Mouse (Mus musculus) heart, embryonic 15.5 days (tissue): Measurements from ENCODE around the gene Cs. TPM values are rescaled to one million over a fixed set of nuclear protein-coding genes. Genes with fewer than 3 reads are reported as not detected.
"Not testable (repeated sequence)": the region's sequence is repeated elsewhere in the genome, so short reads cannot be mapped to it uniquely, and the experiment has no call there.

Experiments
- ATAC-seq: fragments of 200-750 bp; cut with Nextera tagmentation; replicated peaks from 2 replicates; pipeline ENCODE4 v1.8.0; 2017; ENCODE audit warnings: low read depth, moderate TSS enrichment; ENCODE audit not compliant: insufficient number of reproducible peaks, insufficient read depth, low FRiP score
- H3K27ac ChIP-seq: fragments of 300-500 bp; sonication (generic); 2 replicates; pipeline ENCODE4 v1.5.1; 2015; ENCODE audit warnings: mild to moderate bottlenecking, inconsistent platforms
- H3K27me3 ChIP-seq: fragments of 300-500 bp; sonication (generic); 2 replicates; pipeline ENCODE4 v1.6.1; 2015; ENCODE audit warnings: inconsistent platforms
- H3K36me3 ChIP-seq: fragments of 300-500 bp; sonication (generic); 2 replicates; pipeline ENCODE4 v1.6.1; 2015; ENCODE audit warnings: mild to moderate bottlenecking, inconsistent platforms
- H3K4me1 ChIP-seq: fragments of 300-500 bp; sonication (generic); replicated peaks from 2 replicates; pipeline ENCODE4 v1.6.1; 2015; ENCODE audit warnings: inconsistent platforms
- H3K4me2 ChIP-seq: fragments of 300-500 bp; sonication (generic); 2 replicates; pipeline ENCODE4 v1.6.1; 2015; ENCODE audit warnings: inconsistent platforms, mild to moderate bottlenecking, moderate library complexity
- H3K4me3 ChIP-seq: fragments of 300-500 bp; sonication (generic); 2 replicates; pipeline ENCODE4 v1.5.1; 2015; ENCODE audit warnings: mild to moderate bottlenecking, inconsistent platforms
- H3K9ac ChIP-seq: fragments of 300-500 bp; sonication (generic); 2 replicates; pipeline ENCODE4 v1.6.1; 2015; ENCODE audit warnings: mild to moderate bottlenecking, inconsistent platforms
- H3K9me3 ChIP-seq: fragments of 300-500 bp; sonication (generic); replicated peaks from 2 replicates; pipeline ENCODE4 v1.6.1; 2016; ENCODE audit warnings: inconsistent platforms
- WGBS: fragments of 180-500 bp; shearing (Covaris S2); methylation state at CpG from one replicate; pipeline ENCODE4 v1.1.7; 2015; ENCODE audit warnings: mixed read lengths; 5-methylcytosine and 5-hydroxymethylcytosine counted together
- polyA plus RNA-seq: library from polyadenylated mRNA; unstranded; fragments of >200 nt; fragmentation: Nextera tagmentation; extraction: Ambion mirVana; gene quantifications from 2 replicates; pipeline ENCODE4 v1.2.1, GENCODE M21; 2015

The Cs gene
- 448 and 450 TPM in 2 replicates for polyA plus RNA-seq

DNA sequence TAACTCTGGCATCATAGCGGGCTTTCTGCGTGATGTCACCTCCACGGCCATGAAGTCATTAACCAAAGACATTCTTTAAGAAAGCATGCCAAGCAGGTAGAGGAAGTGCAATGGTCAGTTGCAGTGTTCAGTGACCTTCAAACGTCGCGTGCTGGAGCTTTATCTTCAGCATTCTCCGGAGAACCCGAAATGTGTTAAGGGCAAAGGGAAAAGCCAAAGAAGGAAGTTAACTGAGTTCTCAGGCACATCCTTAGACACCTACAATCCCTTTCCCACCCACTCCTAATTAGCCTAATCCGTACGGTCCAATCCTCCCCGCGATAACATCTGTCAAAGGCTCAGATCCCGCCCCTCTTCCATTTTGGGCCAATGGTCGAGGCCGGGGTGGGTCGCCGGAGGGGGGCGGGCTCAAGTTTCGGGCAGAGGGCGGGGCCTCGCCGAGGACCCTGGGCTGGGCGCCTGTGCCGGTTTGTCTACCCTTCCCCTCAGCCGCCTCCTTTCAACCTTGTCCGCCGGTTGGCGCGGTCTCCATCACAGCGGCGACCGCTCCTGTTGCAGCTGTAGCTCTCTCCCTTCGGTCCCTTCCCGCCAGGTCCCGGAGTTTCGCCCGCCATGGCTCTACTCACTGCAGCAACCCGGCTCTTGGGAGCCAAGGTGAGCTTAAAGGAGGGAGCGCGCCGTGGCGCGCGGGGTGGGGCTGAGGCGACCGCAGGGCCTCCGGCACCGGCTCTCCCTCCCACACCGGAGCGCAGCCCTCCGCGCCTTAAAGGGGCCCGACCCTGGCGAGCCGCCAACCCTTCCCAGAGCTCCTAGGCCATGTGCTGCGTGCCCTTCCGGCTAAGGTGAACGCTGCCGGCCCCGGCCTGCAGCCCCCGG lies at the start of gene Cs:
Cs (plus strand) TSS at position 429 of the 876 bp plus-strand sequence.
- Histone ChIP-seq H3K27me3 (no peaks in the 10 kb centered on the region), H3K4me2 (peak within 1 kb of the TSS; percentile 75), H3K9ac (peak within 1 kb of the TSS; percentile 95), H3K9me3 (no peaks in the 10 kb centered on the region), H3K4me1 (peaks cover 47% of the 10 kb centered on the region), H3K4me3 (peak within 1 kb of the TSS; percentile 94), H3K36me3 (peaks cover 6% of the 10 kb centered on the region; the same call in 1 of the 2 replicates), H3K27ac (peak within 1 kb of the TSS; percentile 98)
- under 1% methylated on average over 61 of the region's 61 CpGs for WGBS
- ATAC-seq = peak; percentile 95

DNA sequence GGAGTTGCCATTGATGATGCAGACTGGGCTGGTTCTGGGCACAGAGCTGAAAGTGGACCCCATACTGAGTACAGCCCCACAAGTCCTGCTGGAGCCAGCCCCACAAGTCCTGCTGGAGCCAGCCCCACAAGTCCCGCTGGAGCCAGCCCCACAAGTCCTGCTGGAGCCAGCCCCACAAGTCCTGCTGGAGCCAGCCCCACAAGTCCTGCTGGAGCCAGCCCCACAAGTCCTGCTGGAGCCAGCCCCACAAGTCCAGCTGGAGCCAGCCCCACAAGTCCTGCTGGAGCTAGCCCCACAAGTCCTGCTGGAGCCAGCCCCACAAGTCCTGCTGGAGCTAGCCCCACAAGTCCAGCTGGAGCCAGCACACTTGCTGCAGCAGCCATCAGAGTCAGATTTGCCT lies 46.9 kb upstream of the Cs start:
- ATAC-seq, H3K27ac ChIP-seq, H3K4me2 ChIP-seq, H3K9me3 ChIP-seq, H3K9ac ChIP-seq, H3K4me1 ChIP-seq, H3K27me3 ChIP-seq, H3K4me3 ChIP-seq: not testable (repeated sequence)
- peaks cover 34% of the 10 kb centered on the region for H3K36me3 ChIP-seq
- 73% methylated on average over 1 of the region's 1 CpGs for WGBS

DNA sequence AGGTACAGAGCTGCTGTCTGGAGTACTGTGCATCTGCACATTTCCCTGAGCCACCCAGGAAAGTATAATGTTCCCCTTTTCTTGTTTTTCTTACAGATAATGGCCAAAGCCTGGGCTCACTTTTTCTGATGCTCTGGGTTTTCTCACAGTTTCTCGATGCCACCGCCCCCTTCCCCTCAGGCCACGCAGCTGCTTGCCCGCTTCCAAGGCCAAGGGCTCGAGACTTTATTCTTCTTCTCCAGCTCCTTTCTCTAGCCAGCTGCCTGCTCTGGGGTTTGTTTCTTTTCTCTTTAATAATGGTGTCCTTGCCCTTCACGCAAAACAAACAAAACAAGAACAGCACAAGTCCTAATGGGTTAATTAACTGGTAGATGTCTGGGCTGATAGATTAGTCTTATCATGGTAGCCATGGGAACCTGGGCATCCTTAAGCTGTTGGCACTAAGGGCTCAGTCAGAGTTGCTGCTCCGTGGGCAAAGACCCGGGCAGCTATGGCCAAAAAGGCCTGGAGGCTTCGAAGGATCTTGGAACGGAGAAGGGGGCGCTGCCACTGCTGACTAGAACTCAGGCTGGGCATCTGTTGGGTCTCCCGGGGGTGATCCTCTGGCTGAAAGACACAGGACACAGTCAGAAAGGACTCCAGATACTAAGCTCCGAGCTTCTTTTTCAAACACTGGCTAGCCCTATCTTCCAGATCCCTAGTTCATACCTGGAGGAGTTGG lies 41.0 kb upstream of the Cs start:
- Histone ChIP-seq H3K27me3 (no peaks in the 10 kb centered on the region), H3K27ac (peak overlapping the region; percentile 79), H3K4me3 (no peak overlapping the region), H3K4me1 (peaks cover 20% of the 10 kb centered on the region), H3K9ac (0 out of 2 replicates have a peak overlapping the region, but pooled peaks have one; percentile 7), H3K36me3 (peaks cover 10% of the 10 kb centered on the region), H3K9me3 (no peaks in the 10 kb centered on the region), H3K4me2 (peak overlapping the region; percentile 45)
- no peak for ATAC-seq
- WGBS = 67% methylated on average over 13 of the region's 13 CpGs

DNA sequence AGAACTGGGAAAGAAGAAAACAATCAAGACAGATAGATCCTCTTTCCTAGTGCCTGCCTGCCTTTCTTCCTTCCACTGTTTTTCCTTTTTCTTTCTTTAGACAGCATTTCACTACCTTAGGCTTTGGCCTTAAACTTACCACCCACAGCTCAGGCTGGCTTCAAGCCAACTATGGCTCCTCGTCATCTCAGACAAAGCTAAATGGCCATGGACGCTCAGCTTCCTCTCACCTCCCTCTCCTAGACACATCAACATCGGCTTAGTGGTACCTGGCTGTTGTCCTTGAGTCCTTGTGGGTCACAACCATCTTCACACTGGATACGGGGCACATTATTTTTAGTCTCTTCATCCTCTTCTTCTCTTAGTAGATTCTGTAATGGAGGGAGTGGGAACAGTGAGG lies 40.3 kb upstream of the Cs start:
- peaks cover 21% of the 10 kb centered on the region for H3K4me1 ChIP-seq
- no peak for ATAC-seq

DNA sequence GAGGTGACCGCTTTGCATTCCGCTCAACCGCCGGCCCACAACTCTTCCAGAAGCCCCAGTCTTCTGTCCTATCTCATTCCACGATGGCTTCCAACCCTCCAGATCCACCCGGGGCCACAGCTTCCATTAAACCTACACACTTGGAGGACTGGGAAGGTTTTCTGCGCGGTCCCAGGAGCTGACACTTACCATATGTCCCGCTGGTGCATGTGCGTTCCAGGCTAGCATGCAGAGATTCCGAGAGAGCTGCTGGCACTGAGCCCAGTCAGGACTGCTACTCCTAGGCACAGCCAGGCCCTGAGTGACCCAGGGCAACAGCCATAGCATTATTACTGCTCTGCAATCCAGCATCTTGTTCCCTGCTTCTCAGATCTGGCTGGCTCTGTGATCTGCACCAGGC lies 39.9 kb upstream of the Cs start:
- Histone ChIP-seq H3K4me3 (peak overlapping the region; percentile 29), H3K9ac (no peak overlapping the region), H3K27ac (peak overlapping the region; percentile 79), H3K27me3 (no peaks in the 10 kb centered on the region), H3K9me3 (no peaks in the 10 kb centered on the region), H3K4me1 (peaks cover 25% of the 10 kb centered on the region), H3K36me3 (no peaks in the 10 kb centered on the region; the same call in 1 of the 2 replicates), H3K4me2 (peak overlapping the region; percentile 45)
- 50% methylated on average over 11 of the region's 11 CpGs for WGBS
- peak; percentile 87 for ATAC-seq

More for the DNA sequence above, 40.3 kb upstream of the Cs start:
- Histone ChIP-seq H3K9ac (0 out of 2 replicates have a peak overlapping the region, but pooled peaks have one; percentile 7), H3K27me3 (no peaks in the 10 kb centered on the region), H3K4me2 (peak overlapping the region; percentile 45), H3K4me3 (peak overlapping the region; percentile 29), H3K9me3 (no peaks in the 10 kb centered on the region), H3K27ac (peak overlapping the region; percentile 79), H3K36me3 (peaks cover 3% of the 10 kb centered on the region)
- 47% methylated on average over 4 of the region's 4 CpGs for WGBS

DNA sequence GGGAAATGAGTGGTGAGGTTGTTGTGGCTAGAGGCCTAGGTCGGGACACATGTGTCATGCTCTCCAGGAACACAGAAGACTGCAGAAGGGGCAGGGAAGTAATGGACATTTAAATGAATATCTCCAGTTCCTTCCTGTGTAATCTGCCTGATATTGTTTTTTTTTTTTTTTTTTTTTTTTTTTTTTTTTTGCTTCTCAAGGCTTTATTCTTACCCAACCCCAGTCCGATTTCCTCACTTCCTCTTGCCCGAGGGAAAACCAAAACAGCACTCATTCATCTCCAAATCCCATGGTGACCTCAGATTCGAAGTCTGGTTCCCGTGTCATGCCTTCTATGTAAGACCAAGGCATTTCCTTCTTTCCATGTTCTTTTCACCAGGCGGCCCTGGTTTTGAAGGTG lies 39.3 kb upstream of the Cs start:
- no peak overlapping the region for H3K4me3 ChIP-seq
- no peak overlapping the region for H3K4me2 ChIP-seq
- no peak for ATAC-seq
- peak overlapping the region; percentile 79 for H3K27ac ChIP-seq
- H3K9ac ChIP-seq = no peak overlapping the region
- H3K36me3 ChIP-seq = no peaks in the 10 kb centered on the region
- no peaks in the 10 kb centered on the region for H3K9me3 ChIP-seq
- 53% methylated on average over 6 of the region's 6 CpGs for WGBS
- H3K4me1 ChIP-seq = peaks cover 26% of the 10 kb centered on the region
- H3K27me3 ChIP-seq = no peaks in the 10 kb centered on the region

DNA sequence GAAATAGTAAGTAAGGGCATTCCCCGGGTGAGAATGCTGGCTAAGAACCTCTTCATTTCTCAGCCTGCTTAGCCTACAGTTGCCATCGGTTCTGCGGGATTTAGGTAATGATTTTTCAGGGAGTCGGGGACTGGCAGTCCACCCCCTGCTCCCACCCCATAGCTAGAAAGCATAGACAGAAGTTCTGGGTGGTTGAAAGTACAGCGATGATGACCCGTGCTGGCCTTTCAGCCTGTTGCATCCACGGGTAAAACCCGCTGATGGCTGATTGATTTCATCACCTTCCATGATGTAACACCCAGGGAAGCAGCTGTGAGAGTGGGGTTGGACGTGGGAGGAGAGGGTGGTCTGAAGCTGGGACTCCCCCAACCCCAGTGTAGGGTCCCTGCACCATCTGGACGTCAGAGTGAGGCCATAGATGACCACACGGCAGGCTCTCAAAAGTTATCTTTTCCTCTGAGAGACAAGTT lies 38.8 kb upstream of the Cs start, which contains the start of gene Il23a:
Il23a (minus strand) TSS at position 51 of the 470 bp plus-strand sequence.
- no peak for ATAC-seq
- Histone ChIP-seq H3K4me2 (peak within 1 kb of the TSS; percentile 45), H3K4me3 (peak within 1 kb of the TSS; percentile 29), H3K27ac (peak within 1 kb of the TSS; percentile 79), H3K9me3 (no peaks in the 10 kb centered on the region), H3K27me3 (no peaks in the 10 kb centered on the region), H3K36me3 (no peaks in the 10 kb centered on the region), H3K9ac (no peak within 1 kb of the TSS), H3K4me1 (peaks cover 26% of the 10 kb centered on the region)
- 69% methylated on average over 11 of the region's 11 CpGs for WGBS

DNA sequence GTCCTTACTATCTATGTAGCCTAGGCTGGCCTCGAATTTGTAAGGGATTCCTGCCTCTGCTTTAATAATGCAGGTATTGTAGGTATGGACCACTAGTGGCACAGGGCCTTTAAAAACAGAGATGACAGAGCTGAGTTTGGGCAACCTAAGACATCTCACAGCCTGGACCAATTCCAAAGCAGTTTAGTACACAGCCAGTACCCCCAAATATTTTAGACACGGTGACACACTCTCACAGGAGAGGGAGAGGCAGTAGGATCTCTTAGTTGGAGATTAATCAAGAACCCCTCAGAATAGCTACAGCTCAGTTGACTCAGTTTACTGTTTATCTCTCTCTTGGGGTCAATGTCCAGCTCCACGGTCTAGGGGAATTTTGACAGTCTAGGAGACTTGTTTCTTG lies 35.2 kb upstream of the Cs start:
- Histone ChIP-seq H3K9me3 (no peaks in the 10 kb centered on the region), H3K4me1 (peaks cover 23% of the 10 kb centered on the region), H3K36me3 (no peaks in the 10 kb centered on the region), H3K4me2 (peak overlapping the region; percentile 79), H3K27me3 (no peaks in the 10 kb centered on the region), H3K27ac (peak overlapping the region; percentile 97), H3K9ac (peak overlapping the region; percentile 68), H3K4me3 (peak overlapping the region; percentile 68)
- no peak for ATAC-seq
- WGBS = 31% methylated on average over 3 of the region's 3 CpGs

DNA sequence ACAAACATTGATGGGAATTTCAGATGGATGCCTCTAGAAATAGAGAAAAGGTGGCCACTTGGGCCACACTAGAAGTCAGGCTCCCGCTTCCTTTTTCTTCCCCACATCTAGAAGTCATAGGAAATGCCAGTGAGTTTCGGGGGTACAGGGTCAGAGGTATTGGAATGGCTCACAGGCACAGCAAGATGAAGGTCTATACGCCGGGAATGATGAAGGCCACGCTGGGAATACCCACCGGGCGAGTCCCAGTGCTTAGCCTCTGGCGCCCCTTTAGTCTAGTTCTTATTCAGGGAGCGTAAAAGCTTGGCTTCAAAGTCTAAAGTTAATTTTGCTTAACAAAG lies 34.8 kb upstream of the Cs start:
- peaks cover 19% of the 10 kb centered on the region for H3K4me1 ChIP-seq
- peak overlapping the region; percentile 79 for H3K4me2 ChIP-seq
- peak overlapping the region; percentile 68 for H3K9ac ChIP-seq
- H3K27me3 ChIP-seq = no peaks in the 10 kb centered on the region
- H3K4me3 ChIP-seq = peak overlapping the region; percentile 68
- H3K27ac ChIP-seq = peak overlapping the region; percentile 97
- H3K9me3 ChIP-seq = no peaks in the 10 kb centered on the region
- under 1% methylated on average over 9 of the region's 9 CpGs for WGBS
- ATAC-seq = no peak
- H3K36me3 ChIP-seq = no peaks in the 10 kb centered on the region

DNA sequence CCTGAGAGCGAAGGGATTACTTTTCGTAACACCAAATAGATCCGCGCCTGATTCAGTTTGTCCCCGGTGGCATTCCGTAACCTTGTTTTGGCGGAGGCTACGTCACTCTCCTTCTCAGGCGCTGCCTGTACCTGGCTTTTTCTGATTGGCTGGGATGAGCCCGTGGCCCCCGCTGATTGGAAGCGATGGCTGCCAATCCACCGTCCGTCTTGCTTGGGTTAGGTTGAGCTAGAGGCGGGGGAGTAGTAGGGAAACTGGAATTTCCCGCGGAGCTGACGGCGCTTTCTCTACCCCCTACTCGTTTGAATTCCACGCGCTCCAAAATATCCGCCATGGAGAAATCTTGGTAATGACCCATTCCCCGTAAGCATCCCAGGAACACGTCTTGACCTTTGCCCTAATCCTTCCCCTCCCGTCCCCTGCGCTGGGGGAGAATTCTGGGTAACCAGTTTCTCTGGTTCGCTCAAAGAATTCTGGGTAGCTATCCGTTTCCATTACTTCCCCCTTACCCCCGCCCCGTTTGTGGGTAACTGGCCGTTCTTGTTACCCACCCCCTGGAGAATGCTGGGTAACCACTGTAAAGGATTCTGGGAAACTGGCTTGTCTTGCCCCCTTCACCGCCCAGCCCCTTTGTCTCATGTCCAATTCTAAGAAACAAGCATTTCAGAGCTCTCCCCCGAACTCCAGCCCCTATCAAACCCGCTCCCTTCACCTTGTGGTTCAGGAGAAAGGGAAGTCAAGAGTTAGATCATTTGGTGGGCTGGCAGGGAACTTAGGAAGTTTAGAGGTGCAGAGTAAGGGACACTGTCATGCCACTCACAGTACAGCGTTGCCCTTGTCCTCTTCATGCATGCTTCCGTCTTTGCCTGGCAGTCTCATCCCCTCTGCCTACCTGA lies 34.2 kb upstream of the Cs start, which contains the start of gene Pan2:
Pan2 (plus strand) TSS at position 210 of the 896 bp plus-strand sequence.
- Histone ChIP-seq H3K27me3 (no peaks in the 10 kb centered on the region), H3K4me3 (peak within 1 kb of the TSS; percentile 68), H3K36me3 (peaks cover under 1% of the 10 kb centered on the region; the same call in 1 of the 2 replicates), H3K9ac (peak within 1 kb of the TSS; percentile 72), H3K9me3 (no peaks in the 10 kb centered on the region), H3K27ac (peak within 1 kb of the TSS; percentile 97), H3K4me1 (peaks cover 14% of the 10 kb centered on the region), H3K4me2 (peak within 1 kb of the TSS; percentile 79)
- 1% methylated on average over 37 of the region's 37 CpGs for WGBS
- ATAC-seq = peak; percentile 97
